Mouse (Mus musculus) testis, adult 2 months (tissue): Measurements from ENCODE around the gene Gm45140. TPM values are rescaled to one million over a fixed set of nuclear protein-coding genes. Genes with fewer than 3 reads are reported as not detected.
A peak's percentile ranks its signal among the peaks of the same experiment; 100 is the strongest.

ENCODE experiments used
- H3K27ac ChIP-seq: fragments of 200-500 bp; 2 replicates; pipeline ENCODE4 v1.5.1; 2012; ENCODE audit warnings: low read depth, low read length; ENCODE audit not compliant: control insufficient read depth, insufficient read depth
- H3K27me3 ChIP-seq: fragments of 200-500 bp; 2 replicates; pipeline ENCODE4 v1.6.1; 2012; ENCODE audit warnings: mild to moderate bottlenecking, low read length, moderate library complexity; ENCODE audit not compliant: control insufficient read depth, insufficient read depth
- H3K36me3 ChIP-seq: fragments of 200-500 bp; 2 replicates; pipeline ENCODE4 v1.6.1; 2012; ENCODE audit warnings: mild to moderate bottlenecking, low read length; ENCODE audit not compliant: control insufficient read depth, insufficient read depth
- H3K4me1 ChIP-seq: fragments of 200-500 bp; 2 replicates; pipeline ENCODE4 v1.6.1; 2012; ENCODE audit warnings: low read length; ENCODE audit not compliant: control insufficient read depth, insufficient read depth
- H3K4me3 ChIP-seq: fragments of 200-500 bp; 2 replicates; pipeline ENCODE4 v1.5.1; 2012; ENCODE audit warnings: low read depth, mild to moderate bottlenecking, low read length, moderate library complexity, mixed read lengths; ENCODE audit not compliant: control insufficient read depth
- CTCF ChIP-seq: fragments of 200-500 bp; IDR thresholded peaks from 2 replicates; pipeline ENCODE4 v1.5.1; 2012; ENCODE audit warnings: low read depth, mild to moderate bottlenecking, inconsistent platforms, low read length, moderate library complexity; ENCODE audit not compliant: control insufficient read depth, insufficient read depth, insufficient replicate concordance
- POLR2A ChIP-seq: fragments of 200-500 bp; IDR thresholded peaks from 2 replicates; pipeline ENCODE4 v1.6.1; 2012; ENCODE audit warnings: low read depth, mild to moderate bottlenecking, inconsistent platforms, low read length, moderate library complexity; ENCODE audit not compliant: control insufficient read depth
- polyA plus RNA-seq: library from polyadenylated mRNA; depleted of rRNA; stranded (reverse); fragments of >200 nt; gene quantifications from 2 replicates; pipeline ENCODE4 v1.2.3, GENCODE M21; 2012

Gene Gm45140
- polyA plus RNA-seq, 1 experiment, result 0.95 TPM

- Histone ChIP-seq H3K27me3 (no peaks in the 10 kb centered on the region), H3K4me1 (peaks cover 6% of the 10 kb centered on the region), H3K27ac (no peak overlapping the region), H3K36me3 (no peaks in the 10 kb centered on the region), H3K4me3 (no peak overlapping the region)
- TF ChIP-seq CTCF (no peak), POLR2A (no peak)
Measured at GRCm38 (mm10) chr6:87853446-87853845, 17.9 kb upstream of the Gm45140 start.

DNA sequence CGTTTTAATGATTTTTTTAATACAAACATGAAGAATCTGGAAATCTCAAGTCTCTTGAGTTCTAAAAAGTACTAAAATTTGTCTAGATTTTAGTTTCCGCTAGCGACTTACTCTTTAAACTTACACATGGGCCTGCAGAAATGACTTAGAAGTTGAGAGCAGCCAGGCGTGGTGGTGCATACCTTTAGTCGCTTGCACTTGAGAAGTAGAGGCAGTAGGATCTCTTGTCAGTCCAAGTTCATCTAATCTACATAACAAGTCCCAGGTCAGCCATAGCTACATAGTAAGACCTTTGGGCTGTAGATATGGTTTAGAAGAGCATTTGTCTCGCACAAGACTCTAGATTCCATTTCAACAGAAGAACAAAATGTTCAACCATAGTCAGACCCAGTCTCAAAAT, 16.3 kb upstream of the Gm45140 start:
- H3K27me3 ChIP-seq, result no peaks in the 10 kb centered on the region
- no peak for TF ChIP-seq CTCF
- no peak for TF ChIP-seq POLR2A
- no peak overlapping the region; the same call in 1 of the 2 replicates for H3K4me3 ChIP-seq

DNA sequence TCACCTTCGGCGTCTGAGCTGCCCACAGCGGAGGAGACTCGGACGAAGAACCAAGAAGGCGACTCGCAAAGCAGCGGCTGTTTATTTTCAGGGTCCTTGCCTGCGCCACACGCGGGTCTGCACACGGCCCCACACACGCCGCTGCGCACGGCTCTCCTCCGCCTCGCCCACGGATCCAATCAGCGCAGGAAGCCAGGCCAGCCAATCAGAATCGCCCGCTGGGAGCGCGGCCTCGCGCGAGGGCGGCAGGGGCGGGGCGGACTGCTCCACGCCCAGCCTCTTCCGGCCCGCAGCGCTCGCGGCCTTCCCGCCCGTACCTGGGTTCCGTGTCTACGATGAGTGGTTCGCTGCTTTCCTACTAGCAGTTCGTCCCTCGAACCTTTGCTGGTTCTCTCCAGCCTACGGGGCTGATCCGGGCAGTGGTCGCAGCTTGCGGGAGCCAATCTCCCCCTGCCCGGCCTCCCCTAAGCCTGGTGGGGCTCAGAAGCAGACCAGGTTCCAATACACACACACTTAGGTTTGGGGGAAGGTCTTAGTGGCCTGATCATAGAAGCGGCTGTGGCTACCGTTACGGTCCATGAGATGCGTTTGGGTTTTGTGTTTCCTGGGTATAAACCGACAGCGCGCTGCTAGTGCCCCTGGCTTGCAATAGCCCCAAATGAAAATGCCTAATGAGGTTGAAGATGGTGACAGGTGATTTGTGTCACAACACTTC, 15.5 kb upstream of the Gm45140 start, which contains the start of gene Cnbp:
Gene Cnbp, minus strand, starts transcription at position 207 of the 715 bp plus-strand sequence.
- H3K4me3 ChIP-seq, result peak within 1 kb of the TSS; percentile 98
- H3K27ac ChIP-seq, result peak within 1 kb of the TSS; percentile 100
- peaks cover 6% of the 10 kb centered on the region for H3K4me1 ChIP-seq
- TF ChIP-seq POLR2A (peak; percentile 99), CTCF (no peak)
- H3K36me3 ChIP-seq, result no peaks in the 10 kb centered on the region
- no peaks in the 10 kb centered on the region for H3K27me3 ChIP-seq

More for the DNA sequence above, 16.3 kb upstream of the Gm45140 start:
- Histone ChIP-seq H3K36me3 (no peaks in the 10 kb centered on the region), H3K4me1 (peaks cover 6% of the 10 kb centered on the region), H3K27ac (no peak overlapping the region)

- TF ChIP-seq POLR2A, result no peak
- no peaks in the 10 kb centered on the region for H3K27me3 ChIP-seq
- H3K4me1 ChIP-seq, result peaks cover 6% of the 10 kb centered on the region
- no peaks in the 10 kb centered on the region for H3K36me3 ChIP-seq
- peak overlapping the region; percentile 100 for H3K27ac ChIP-seq
- peak overlapping the region; percentile 98 for H3K4me3 ChIP-seq
Measured at GRCm38 (mm10) chr6:87850155-87850899, 14.7 kb upstream of the Gm45140 start.

- TF ChIP-seq POLR2A (no peak), CTCF (no peak)
- H3K27ac ChIP-seq, result peak overlapping the region; percentile 100
- no peaks in the 10 kb centered on the region for H3K36me3 ChIP-seq
- H3K4me3 ChIP-seq, result peak overlapping the region; percentile 98
- peaks cover 6% of the 10 kb centered on the region for H3K4me1 ChIP-seq
- H3K27me3 ChIP-seq, result no peaks in the 10 kb centered on the region
Measured at GRCm38 (mm10) chr6:87849780-87850154, 14.2 kb upstream of the Gm45140 start.

DNA sequence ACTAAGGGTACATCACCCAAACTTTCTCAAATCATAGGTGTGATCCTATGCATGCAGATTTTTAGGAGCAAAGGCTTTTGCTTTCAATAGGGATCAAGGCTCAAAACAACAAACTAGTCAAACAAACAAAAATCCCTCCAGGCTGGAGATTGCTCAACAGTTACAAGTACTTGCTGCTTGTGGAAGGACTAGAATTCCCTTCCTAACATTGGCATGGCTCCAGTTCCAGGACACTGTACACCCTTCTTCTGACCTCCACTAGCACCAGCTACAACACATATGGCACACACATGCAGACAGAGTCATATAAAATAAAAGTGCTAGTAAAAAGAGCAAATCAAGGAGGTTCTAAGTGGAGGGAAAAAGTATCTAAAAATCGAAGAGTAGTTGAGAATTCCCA, 11.2 kb upstream of the Gm45140 start:
- peaks cover 2% of the 10 kb centered on the region; the same call in 1 of the 2 replicates for H3K36me3 ChIP-seq
- H3K4me1 ChIP-seq, result peaks cover 6% of the 10 kb centered on the region
- no peaks in the 10 kb centered on the region for H3K27me3 ChIP-seq
- H3K4me3 ChIP-seq, result no peak overlapping the region
- TF ChIP-seq CTCF (no peak), POLR2A (no peak)
- H3K27ac ChIP-seq, result no peak overlapping the region

GRCm38 (mm10) chr6:87845031-87845695, 9.6 kb upstream of the Gm45140 start:
- Histone ChIP-seq H3K27me3 (no peaks in the 10 kb centered on the region), H3K36me3 (peaks cover 2% of the 10 kb centered on the region; the same call in 1 of the 2 replicates), H3K4me3 (no peak overlapping the region), H3K4me1 (peaks cover 3% of the 10 kb centered on the region), H3K27ac (no peak overlapping the region)
- no peak for TF ChIP-seq CTCF
